ENCODE assay signal across 8 mouse cellular contexts in the genomic region with DNA sequence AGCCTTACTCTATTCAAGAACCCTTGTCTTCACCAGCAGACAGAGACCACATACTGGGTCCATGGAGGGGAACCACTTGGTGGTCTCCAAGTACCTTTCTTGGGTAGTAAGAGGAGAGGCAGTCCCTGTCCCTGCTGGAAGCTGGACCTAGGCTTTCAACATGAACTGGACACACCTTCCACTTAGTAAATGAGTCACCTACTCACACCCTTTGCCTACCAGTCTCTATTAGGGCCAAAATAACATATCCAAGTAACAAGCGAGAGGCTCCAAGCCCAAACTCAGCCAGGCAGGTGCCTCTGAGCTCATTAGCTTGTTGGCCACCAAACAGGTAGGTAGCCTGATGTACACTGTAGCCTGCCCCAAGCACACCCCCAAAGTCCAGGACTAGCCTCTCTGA. TPM values are rescaled to one million over a fixed set of nuclear protein-coding genes. Genes with fewer than 3 reads are reported as not detected.
DNase-seq lines count a peak whose midpoint lies in the region; ATAC-seq and TF ChIP-seq lines count a peak whose summit lies in the region.

No protein-coding gene starts in this region.

- no peak for ATAC-seq in lung, embryonic 16.5 days (ENCODE audit: low read depth)
- ATAC-seq in activated CD4-positive, CD25-positive, alpha-beta regulatory T cell, adult 4 months, result no peak

- no peaks in the 10 kb centered on the region for H3K27me3 ChIP-seq in lung, embryonic 16.5 days (ENCODE audit: control insufficient read depth, insufficient read depth, low read depth, low read length)
- no peaks in the 10 kb centered on the region for H3K27me3 ChIP-seq in limb, embryonic 10.5 days (ENCODE audit: low read depth, poor library complexity, severe bottlenecking)

- no peaks in the 10 kb centered on the region for H3K9me3 ChIP-seq in lung, embryonic 16.5 days (ENCODE audit: control insufficient read depth, low read length)
- no peaks in the 10 kb centered on the region for H3K9me3 ChIP-seq in limb, embryonic 10.5 days (replicated peaks)

- TF ChIP-seq CTCF in lung, adult 2 months (IDR thresholded peaks at IDR 0.05; ENCODE audit: insufficient read depth, low read length), result no peak
- TF ChIP-seq CTCF in embryonic fibroblast, embryonic 13.5 days (IDR thresholded peaks at IDR 0.05; ENCODE audit: borderline replicate concordance, insufficient read depth, low read length), result no peak
- no peak for TF ChIP-seq CTCF in olfactory bulb, adult 2 months (IDR thresholded peaks at IDR 0.05; ENCODE audit: insufficient read depth, low read depth, low read length)

- WGBS in lung, embryonic 16.5 days, result 56% methylated on average over 1 of the region's 1 CpGs
- 75% methylated on average over 1 of the region's 1 CpGs for WGBS in lung, adult 2 months
- WGBS in limb, embryonic 10.5 days, result 94% methylated on average over 1 of the region's 1 CpGs
- WGBS in olfactory bulb, adult 2 months, result 65% methylated on average over 1 of the region's 1 CpGs

- no peak for TF ChIP-seq POLR2A in lung, adult 2 months (IDR thresholded peaks at IDR 0.05; ENCODE audit: borderline replicate concordance, extremely low read depth, low read depth, low read length)
- TF ChIP-seq POLR2A in embryonic fibroblast, embryonic 13.5 days (IDR thresholded peaks at IDR 0.05; ENCODE audit: low read depth, low read length), result no peak
- TF ChIP-seq POLR2A in olfactory bulb, adult 2 months (IDR thresholded peaks at IDR 0.05; ENCODE audit: insufficient read depth, low read depth, low read length), result no peak

- peaks cover 13% of the 10 kb centered on the region for H3K4me1 ChIP-seq in lung, embryonic 16.5 days (replicated peaks; ENCODE audit: control insufficient read depth, insufficient read depth, low read length)
- peaks cover 6% of the 10 kb centered on the region; the same call in 1 of the 2 replicates for H3K4me1 ChIP-seq in lung, adult 2 months (ENCODE audit: control insufficient read depth, insufficient read depth, low read length)
- H3K4me1 ChIP-seq in embryonic fibroblast, embryonic 13.5 days (ENCODE audit: control insufficient read depth, insufficient read depth, low read length), result peaks cover 5% of the 10 kb centered on the region
- H3K4me1 ChIP-seq in limb, embryonic 10.5 days, result peaks cover 15% of the 10 kb centered on the region
- H3K4me1 ChIP-seq in olfactory bulb, adult 2 months (ENCODE audit: control insufficient read depth, insufficient read depth, low read length), result peaks cover 26% of the 10 kb centered on the region

- H3K36me3 ChIP-seq in lung, embryonic 16.5 days (ENCODE audit: control insufficient read depth, insufficient read depth, low read length), result peaks cover 4% of the 10 kb centered on the region; the same call in 1 of the 2 replicates
- peaks cover 45% of the 10 kb centered on the region for H3K36me3 ChIP-seq in limb, embryonic 10.5 days

- intact Hi-C loops in gastrocnemius, postnatal 36 days (cut with DNase I), result no loop called here

- DNase-seq in lung, adult 2 months, result no peak
- no peak for DNase-seq in limb, embryonic 10.5 days (ENCODE audit: low spot score)
- DNase-seq in gastrocnemius, postnatal 36 days, result no peak
- no peak for DNase-seq in thymus, postnatal 0 days (ENCODE audit: low spot score)

- H3K4me3 ChIP-seq in lung, embryonic 16.5 days (ENCODE audit: low read length), result peak overlapping the region; percentile 98
- no peak overlapping the region for H3K4me3 ChIP-seq in lung, adult 2 months (replicated peaks; ENCODE audit: extremely low read depth, low read depth, low read length)
- peak overlapping the region; percentile 94 for H3K4me3 ChIP-seq in embryonic fibroblast, embryonic 13.5 days (ENCODE audit: insufficient read depth, low read length)
- peak overlapping the region; percentile 94 for H3K4me3 ChIP-seq in limb, embryonic 10.5 days
- peak overlapping the region; percentile 92 for H3K4me3 ChIP-seq in olfactory bulb, adult 2 months (ENCODE audit: insufficient read depth, low read depth, low read length)

- H3K27ac ChIP-seq in lung, embryonic 16.5 days (ENCODE audit: low read length), result no peak overlapping the region
- H3K27ac ChIP-seq in embryonic fibroblast, embryonic 13.5 days (ENCODE audit: insufficient read depth, low read length), result no peak overlapping the region
- 0 out of 2 replicates have a peak overlapping the region, but pooled peaks have one; percentile 94 for H3K27ac ChIP-seq in limb, embryonic 10.5 days
- H3K27ac ChIP-seq in olfactory bulb, adult 2 months (ENCODE audit: insufficient read depth, low read depth, low read length), result no peak overlapping the region

- peak overlapping the region; percentile 86 for H3K4me2 ChIP-seq in lung, embryonic 16.5 days (ENCODE audit: low read depth, low read length)

- H3K9ac ChIP-seq in lung, embryonic 16.5 days (ENCODE audit: low read length), result peak overlapping the region; percentile 94

RNA-seq across cellular contexts. Expression of gene 4933424G06Rik, which starts 1.3 kb away (rescaled TPM):
- not detected in 2 replicates for polyA plus RNA-seq in lung, embryonic 16.5 days (2015; fragmentation: Nextera tagmentation; extraction: Ambion mirVana)
- polyA plus RNA-seq in lung, adult 2 months (2012; rRNA removed), result not detected in 2 replicates
- polyA plus RNA-seq in embryonic fibroblast, embryonic 13.5 days (2011; ENCODE audit: insufficient read length, low read depth, missing spikeins), result 0.88 TPM in 1 of 2 replicates, not detected in the other
- not detected in 2 replicates for polyA plus RNA-seq in limb, embryonic 10.5 days (2016; fragmentation: Nextera tagmentation; extraction: Ambion mirVana)
- polyA plus RNA-seq in olfactory bulb, adult 2 months (2012; ENCODE audit: insufficient read depth, insufficient read length, low replicate concordance, missing spikeins), result not detected in 2 replicates
- total RNA-seq in gastrocnemius, postnatal 36 days (2021), result under 1 TPM in 1 of 2 experiments, not detected in 1; 0.49 TPM
- not detected for polyA plus RNA-seq in activated CD4-positive, CD25-positive, alpha-beta regulatory T cell, adult 4 months (2017; shearing (Covaris generic))
- polyA plus RNA-seq in thymus, postnatal 0 days (2015; fragmentation: Nextera tagmentation; extraction: Ambion mirVana), result 0.13 TPM in 1 of 2 replicates, not detected in the other

RNA-seq across cellular contexts. Expression of gene Actr1b, which starts 5.6 kb away (rescaled TPM):
- 90.0 and 93.1 TPM in 2 replicates for polyA plus RNA-seq in lung, embryonic 16.5 days (2015; fragmentation: Nextera tagmentation; extraction: Ambion mirVana)
- polyA plus RNA-seq in lung, adult 2 months (2012; rRNA removed), result 107 and 111 TPM in 2 replicates
- 109 and 120 TPM in 2 replicates for polyA plus RNA-seq in embryonic fibroblast, embryonic 13.5 days (2011; ENCODE audit: insufficient read length, low read depth, missing spikeins)
- polyA plus RNA-seq in limb, embryonic 10.5 days (2016; fragmentation: Nextera tagmentation; extraction: Ambion mirVana), result 155 and 156 TPM in 2 replicates
- not detected in 2 replicates for polyA plus RNA-seq in olfactory bulb, adult 2 months (2012; ENCODE audit: insufficient read depth, insufficient read length, low replicate concordance, missing spikeins)
- 100 to 1,000 TPM; 117 to 148 TPM for total RNA-seq in gastrocnemius, postnatal 36 days (2021)
- polyA plus RNA-seq in activated CD4-positive, CD25-positive, alpha-beta regulatory T cell, adult 4 months (2017; shearing (Covaris generic)), result 10 to 100 TPM; 41.9 to 51.7 TPM
- polyA plus RNA-seq in thymus, postnatal 0 days (2015; fragmentation: Nextera tagmentation; extraction: Ambion mirVana), result 59.3 and 62.0 TPM in 2 replicates

RNA-seq across cellular contexts. Expression of gene Cox5b, which starts 17.4 kb away (rescaled TPM):
- polyA plus RNA-seq in lung, embryonic 16.5 days (2015; fragmentation: Nextera tagmentation; extraction: Ambion mirVana), result 514 and 543 TPM in 2 replicates
- polyA plus RNA-seq in lung, adult 2 months (2012; rRNA removed), result 249 and 279 TPM in 2 replicates
- 379 and 417 TPM in 2 replicates for polyA plus RNA-seq in embryonic fibroblast, embryonic 13.5 days (2011; ENCODE audit: insufficient read length, low read depth, missing spikeins)
- polyA plus RNA-seq in limb, embryonic 10.5 days (2016; fragmentation: Nextera tagmentation; extraction: Ambion mirVana), result 535 and 559 TPM in 2 replicates
- polyA plus RNA-seq in olfactory bulb, adult 2 months (2012; ENCODE audit: insufficient read depth, insufficient read length, low replicate concordance, missing spikeins), result not detected in 2 replicates
- total RNA-seq in gastrocnemius, postnatal 36 days (2021), result 1,000 to 10,000 TPM; 1,244 to 1,300 TPM
- polyA plus RNA-seq in activated CD4-positive, CD25-positive, alpha-beta regulatory T cell, adult 4 months (2017; shearing (Covaris generic)), result 100 to 1,000 TPM; 325 to 418 TPM
- polyA plus RNA-seq in thymus, postnatal 0 days (2015; fragmentation: Nextera tagmentation; extraction: Ambion mirVana), result 679 and 701 TPM in 2 replicates

RNA-seq across cellular contexts. Expression of gene Fam178b, which starts 25.6 kb away (rescaled TPM):
- polyA plus RNA-seq in lung, embryonic 16.5 days (2015; fragmentation: Nextera tagmentation; extraction: Ambion mirVana), result 4.4 and 5.5 TPM in 2 replicates
- polyA plus RNA-seq in lung, adult 2 months (2012; rRNA removed), result 11.2 and 13.9 TPM in 2 replicates
- not detected in 2 replicates for polyA plus RNA-seq in embryonic fibroblast, embryonic 13.5 days (2011; ENCODE audit: insufficient read length, low read depth, missing spikeins)
- 1.3 and 1.6 TPM in 2 replicates for polyA plus RNA-seq in limb, embryonic 10.5 days (2016; fragmentation: Nextera tagmentation; extraction: Ambion mirVana)
- not detected in 2 replicates for polyA plus RNA-seq in olfactory bulb, adult 2 months (2012; ENCODE audit: insufficient read depth, insufficient read length, low replicate concordance, missing spikeins)
- total RNA-seq in gastrocnemius, postnatal 36 days (2021), result 1 to 10 TPM in 1 of 2 experiments, not detected in 1; 1.2 TPM
- not detected for polyA plus RNA-seq in activated CD4-positive, CD25-positive, alpha-beta regulatory T cell, adult 4 months (2017; shearing (Covaris generic))
- polyA plus RNA-seq in thymus, postnatal 0 days (2015; fragmentation: Nextera tagmentation; extraction: Ambion mirVana), result 0.52 and 1.7 TPM in 2 replicates

RNA-seq across cellular contexts. Expression of gene Zap70, which starts 53.0 kb away (rescaled TPM):
- polyA plus RNA-seq in lung, embryonic 16.5 days (2015; fragmentation: Nextera tagmentation; extraction: Ambion mirVana), result 1.5 and 1.9 TPM in 2 replicates
- 10.9 and 12.9 TPM in 2 replicates for polyA plus RNA-seq in lung, adult 2 months (2012; rRNA removed)
- not detected in 2 replicates for polyA plus RNA-seq in embryonic fibroblast, embryonic 13.5 days (2011; ENCODE audit: insufficient read length, low read depth, missing spikeins)
- polyA plus RNA-seq in limb, embryonic 10.5 days (2016; fragmentation: Nextera tagmentation; extraction: Ambion mirVana), result 0.36 TPM in 1 of 2 replicates, not detected in the other
- not detected in 2 replicates for polyA plus RNA-seq in olfactory bulb, adult 2 months (2012; ENCODE audit: insufficient read depth, insufficient read length, low replicate concordance, missing spikeins)
- total RNA-seq in gastrocnemius, postnatal 36 days (2021), result under 1 TPM in 1 of 2 experiments, not detected in 1; 0.89 TPM
- polyA plus RNA-seq in activated CD4-positive, CD25-positive, alpha-beta regulatory T cell, adult 4 months (2017; shearing (Covaris generic)), result 100 to 1,000 TPM; 171 to 269 TPM
- 118 and 123 TPM in 2 replicates for polyA plus RNA-seq in thymus, postnatal 0 days (2015; fragmentation: Nextera tagmentation; extraction: Ambion mirVana)
